Mouse (Mus musculus) monocyte, adult 5-6 weeks (primary cell): ENCODE data around the gene Pdilt. TPM values are rescaled to one million over a fixed set of nuclear protein-coding genes. Genes with fewer than 3 reads are reported as not detected.
"Not testable (repeated sequence)": the region's sequence is repeated elsewhere in the genome, so short reads cannot be mapped to it uniquely, and the experiment has no call there.

Source experiments
- ATAC-seq: fragments of 153-309, 156-312 bp; replicated peaks from 2 replicates; pipeline ENCODE4 v1.8.0; 2017; ENCODE audit warnings: mild to moderate bottlenecking; ENCODE audit not compliant: low TSS enrichment, insufficient number of reproducible peaks, severe bottlenecking, poor library complexity, low FRiP score
- total RNA-seq: library from RNA; stranded (forward); fragments of 200-1000, 200-491, 200-594 nt; gene quantifications from 3 replicates; pipeline ENCODE4 v1.2.3, GENCODE M21; 2017

Pdilt gene
- 0.29 to 0.48 TPM in 2 of 3 replicates, not detected in the other for total RNA-seq

DNA sequence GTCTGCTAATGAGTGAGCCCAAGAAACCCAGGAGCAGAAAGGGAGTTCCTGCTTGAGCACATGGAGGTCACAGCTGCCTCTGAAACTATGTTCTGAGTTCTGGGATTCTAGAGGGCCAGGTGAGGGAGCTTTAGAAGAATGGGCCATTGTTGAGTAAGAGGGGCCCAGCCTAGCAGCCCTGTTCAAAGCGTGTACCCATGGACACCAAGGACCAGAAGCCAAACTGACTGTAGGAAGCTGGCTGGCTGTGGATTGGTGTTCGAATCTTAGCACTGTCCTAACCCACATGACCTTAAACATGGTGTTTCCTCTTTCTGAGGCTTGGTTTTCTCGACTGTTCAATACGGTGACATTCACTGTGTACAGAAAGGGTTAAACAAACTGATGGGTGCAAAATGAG is at the start of gene Pdilt:
Gene Pdilt (minus strand): TSS at position 101 of the 400 bp plus-strand sequence.
- no peak for ATAC-seq

GRCm38 (mm10) chr7:119562476-119562875 is 39.2 kb upstream of the Pdilt start:
- not testable (repeated sequence) for ATAC-seq

- ATAC-seq: no peak
Measured at GRCm38 (mm10) chr7:119561441-119561840, 38.2 kb upstream of the Pdilt start.

DNA sequence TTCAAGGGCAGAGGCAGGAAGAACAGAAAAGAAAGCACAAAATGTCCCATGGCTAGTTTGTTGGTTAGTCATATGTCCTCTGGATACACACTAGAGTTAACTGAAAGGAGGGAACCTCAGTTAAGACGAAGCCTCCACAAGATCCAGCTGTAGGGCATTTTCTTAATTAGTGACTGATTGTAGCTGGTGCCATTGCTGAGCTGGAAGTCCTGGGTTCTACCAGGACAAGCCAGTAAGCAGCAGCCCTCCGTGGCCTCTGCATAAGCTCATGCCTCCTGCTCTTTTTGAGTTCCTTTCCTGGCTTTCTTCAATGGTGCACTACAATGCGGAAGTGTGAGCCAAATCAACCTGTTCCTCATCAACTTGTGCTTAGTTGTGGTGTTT is 37.2 kb upstream of the Pdilt start:
- ATAC-seq: no peak

DNA sequence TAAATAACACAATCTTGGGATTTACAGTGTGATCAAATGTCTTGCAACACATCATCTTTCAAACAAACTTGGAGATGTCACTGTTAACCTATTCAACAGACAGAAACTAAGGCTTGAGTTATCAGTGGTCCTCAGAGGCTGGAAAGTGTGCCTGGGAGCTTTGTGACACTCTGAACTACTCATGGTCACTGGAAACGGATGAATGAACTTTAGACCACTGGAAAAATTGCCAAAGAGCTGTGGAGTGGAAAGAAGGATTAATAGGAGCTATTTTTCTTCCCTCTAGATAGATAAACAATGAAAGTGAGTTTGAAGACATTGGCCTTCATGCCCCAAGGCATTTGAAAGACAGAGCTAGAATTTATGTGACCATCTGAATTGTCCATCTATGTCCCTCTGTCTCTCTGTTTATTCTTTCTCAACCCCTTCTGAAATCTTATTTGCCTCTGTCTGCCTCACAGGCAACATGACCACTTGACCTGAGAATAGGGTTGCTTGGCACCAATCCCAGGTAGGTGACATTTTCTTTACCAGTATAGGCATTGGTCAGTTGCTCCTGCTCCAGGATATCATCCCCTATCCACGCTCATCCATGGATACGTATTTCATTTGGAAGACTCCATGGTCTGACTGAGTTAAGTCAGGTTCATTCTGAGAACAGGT is 36.6 kb upstream of the Pdilt start:
- ATAC-seq: no peak

GRCm38 (mm10) chr7:119554040-119554439 is 30.8 kb upstream of the Pdilt start, which contains the start of gene Acsm2:
TSS of gene Acsm2 (plus strand) at chr7:119554340.
- no peak for ATAC-seq

GRCm38 (mm10) chr7:119550471-119551222 is 27.4 kb upstream of the Pdilt start:
- no peak for ATAC-seq

DNA sequence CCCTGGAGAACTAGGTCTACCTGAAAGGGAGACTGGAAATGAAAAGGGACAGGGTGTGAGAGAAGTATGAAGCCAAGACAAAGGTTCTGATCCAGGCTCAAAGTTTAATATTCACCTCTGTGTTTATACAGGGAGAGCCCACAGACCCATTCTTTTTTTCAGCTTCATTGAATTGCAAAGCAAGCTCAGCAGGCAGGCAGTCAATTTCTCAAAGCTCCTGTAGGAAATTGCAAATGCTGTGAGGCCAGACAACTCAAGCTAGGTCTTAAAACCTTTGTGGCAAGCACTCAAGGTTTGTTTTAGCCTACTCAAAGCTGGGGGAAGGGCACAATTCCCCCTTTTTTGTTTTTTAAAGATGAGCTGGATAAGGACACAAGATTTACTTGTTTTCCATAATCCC is 22.3 kb upstream of the Pdilt start:
- no peak for ATAC-seq

DNA sequence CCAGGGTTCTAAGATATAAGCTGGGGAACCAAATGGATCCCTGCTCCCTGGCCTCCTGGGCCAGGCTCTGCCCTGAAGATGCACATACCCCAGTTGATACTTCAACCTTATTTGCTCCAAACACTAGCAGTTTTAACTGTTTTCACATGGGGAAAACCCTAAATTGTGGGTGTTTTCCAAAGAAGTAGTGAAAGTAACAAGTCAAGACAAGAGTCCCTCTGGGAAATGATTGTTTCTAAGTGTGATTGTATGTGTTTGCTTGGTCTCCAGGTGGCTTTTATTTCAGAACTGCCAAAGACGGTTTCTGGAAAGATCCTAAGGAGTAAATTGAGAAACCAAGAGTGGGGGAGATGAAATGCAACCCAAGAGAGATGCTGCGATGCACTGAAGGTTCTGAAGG is 19.2 kb upstream of the Pdilt start:
- no peak for ATAC-seq

DNA sequence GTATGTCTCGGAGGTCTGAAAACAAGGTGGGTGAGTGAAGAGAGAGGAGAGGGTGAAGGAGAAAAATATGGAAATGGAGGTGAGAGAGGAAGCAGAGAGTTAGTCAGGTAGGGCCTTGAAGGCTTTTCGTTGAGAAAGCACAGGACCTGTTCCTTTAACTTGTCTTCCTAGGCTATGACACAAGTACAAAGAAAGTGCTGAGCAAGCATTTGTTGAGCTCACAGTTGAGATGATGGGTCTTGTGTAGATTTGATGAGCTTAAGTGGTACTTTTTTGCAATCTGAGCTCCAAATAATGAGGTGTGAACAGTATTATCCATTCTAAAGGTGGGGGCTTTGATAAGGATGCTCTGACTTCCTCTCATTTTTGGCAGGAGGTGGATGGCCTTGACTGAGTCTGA is 11.1 kb upstream of the Pdilt start:
- no peak for ATAC-seq

- no peak for ATAC-seq
Measured at GRCm38 (mm10) chr7:119532924-119533323, 9.6 kb upstream of the Pdilt start.

DNA sequence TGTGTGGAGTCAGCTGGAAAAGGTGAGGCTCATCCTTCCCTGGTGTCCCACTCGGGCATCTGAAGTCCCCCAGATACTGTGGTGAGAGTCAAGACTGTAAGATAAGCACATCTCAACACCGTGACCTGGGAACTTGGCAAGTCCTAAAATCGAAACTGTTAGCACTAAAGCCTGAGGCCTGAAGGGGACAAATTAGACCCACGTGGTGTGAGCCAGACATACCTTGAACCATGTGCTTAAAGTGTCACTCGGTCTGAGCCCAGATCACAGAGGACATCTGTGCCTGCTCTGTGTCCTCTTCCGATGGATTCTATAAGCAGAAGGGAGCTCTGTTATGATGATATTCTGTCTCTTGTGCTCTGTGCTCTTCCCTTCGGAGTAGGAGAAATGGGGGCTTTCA is 5.3 kb upstream of the Pdilt start:
- ATAC-seq: no peak

DNA sequence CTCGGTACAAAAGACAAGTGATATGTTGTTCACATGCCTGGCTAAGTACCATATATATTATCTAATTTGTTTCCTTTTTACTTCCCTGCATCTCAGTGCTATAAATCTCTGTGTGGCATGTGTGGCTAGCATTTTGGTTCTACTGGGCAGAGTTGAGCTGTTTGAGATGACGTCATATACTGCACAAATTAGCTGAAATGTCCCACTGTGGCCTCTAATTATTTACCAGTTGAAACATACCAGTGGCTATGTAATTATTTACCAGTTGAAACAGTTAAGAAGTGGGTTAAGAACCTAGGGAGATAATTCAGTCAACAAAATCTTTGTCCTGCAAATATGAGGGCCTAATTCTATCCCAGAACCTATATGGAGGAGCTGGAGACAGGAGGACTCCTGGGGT is 4.3 kb upstream of the Pdilt start:
- ATAC-seq: no peak

DNA sequence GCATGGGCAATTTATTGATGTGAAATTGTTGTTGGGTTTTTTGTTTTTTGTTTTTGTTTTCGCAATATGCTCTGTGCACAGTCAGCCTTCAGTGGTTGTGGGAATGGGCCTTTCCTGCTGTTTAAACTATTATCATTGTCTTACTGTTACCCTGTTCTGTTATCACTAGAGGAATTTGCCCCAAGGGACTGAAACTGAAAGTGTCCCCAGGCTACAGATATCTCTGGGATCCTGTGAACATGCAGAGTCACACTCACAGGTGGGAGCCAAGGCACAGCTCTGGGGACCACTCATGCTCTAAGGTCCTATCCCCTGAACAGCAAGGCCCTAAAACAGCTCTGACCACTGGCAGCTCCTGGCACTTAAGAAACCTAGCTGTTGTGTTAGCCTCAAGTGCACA is 3.8 kb upstream of the Pdilt start:
- ATAC-seq: no peak

DNA sequence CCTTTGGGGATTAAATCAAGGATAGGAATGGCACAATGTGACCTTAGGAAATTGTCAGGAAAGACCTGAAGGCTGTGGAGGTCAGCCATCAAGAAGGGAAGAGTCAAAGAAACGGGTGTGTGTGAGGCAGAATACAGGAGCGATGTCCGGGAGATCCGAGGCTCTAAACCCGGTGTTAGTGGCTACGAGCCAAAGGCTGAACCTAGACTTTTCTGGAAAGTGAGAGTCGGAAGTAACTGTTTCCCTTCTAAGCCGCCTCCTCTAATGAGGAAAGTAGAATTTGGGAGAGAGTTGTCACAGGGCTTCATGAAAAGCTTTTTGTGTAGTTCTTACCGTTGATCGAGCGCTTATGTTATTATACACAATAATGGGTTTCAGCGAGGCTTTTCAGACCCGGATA is 3.2 kb upstream of the Pdilt start:
- ATAC-seq: no peak

DNA sequence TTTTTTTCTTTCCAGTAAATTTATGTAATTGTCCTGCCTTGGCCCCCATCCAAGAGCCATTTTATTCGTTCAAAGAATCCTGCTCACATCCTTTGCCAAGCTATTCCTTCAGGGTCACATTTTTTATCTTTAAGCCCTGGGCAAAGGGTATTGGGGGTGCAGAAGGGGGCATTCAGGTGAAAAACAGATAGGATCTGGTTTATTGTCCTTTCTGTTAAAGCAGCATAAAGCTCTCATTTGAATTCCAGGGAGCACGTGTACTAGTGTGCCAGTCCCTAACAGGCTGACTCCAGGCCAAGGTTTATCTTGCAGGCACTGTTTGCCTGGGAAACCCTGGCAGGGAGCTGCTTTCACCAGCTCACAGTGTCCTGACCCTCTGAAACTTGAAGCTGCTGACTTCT is 2.6 kb upstream of the Pdilt start:
- no peak for ATAC-seq

DNA sequence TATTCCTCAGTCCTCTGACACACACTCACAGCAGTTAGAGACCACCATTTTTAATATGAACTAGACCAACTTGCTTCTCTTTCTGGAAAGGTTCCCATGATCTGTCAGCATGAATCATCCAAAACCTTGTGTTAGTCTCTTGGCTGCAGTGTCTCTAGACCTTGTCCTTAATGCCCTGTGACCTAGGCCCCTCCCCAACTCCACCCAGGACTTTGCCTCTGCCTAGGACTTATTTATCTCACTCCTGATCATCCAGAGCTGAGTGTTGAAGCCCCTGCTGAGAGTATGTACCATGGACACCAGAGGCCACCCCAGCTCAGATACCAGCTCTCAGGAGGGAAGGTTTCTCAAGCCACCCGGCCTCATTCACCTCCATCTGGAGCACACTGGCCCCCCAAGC is 904 bp downstream of the Pdilt start:
- no peak for ATAC-seq

DNA sequence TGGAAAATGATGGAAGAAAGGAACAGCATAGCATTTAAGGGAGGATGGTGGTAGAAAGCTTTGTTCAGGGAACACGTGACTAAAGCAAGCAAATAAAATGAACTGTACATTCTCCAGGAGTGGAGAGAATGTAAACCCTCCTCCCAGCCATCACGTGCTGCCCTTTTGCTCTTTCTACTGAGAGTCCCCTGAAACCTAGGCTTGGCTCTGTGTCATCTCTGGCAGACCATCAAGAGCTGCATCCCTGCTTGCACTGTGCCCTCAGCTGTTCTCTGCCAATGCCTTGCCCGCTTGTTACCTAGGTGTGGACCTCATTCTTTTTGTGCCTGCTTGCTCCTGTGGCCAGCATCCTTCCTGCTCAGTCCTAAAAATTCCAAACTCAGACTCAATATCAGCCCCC is 1.5 kb downstream of the Pdilt start:
- no peak for ATAC-seq

- no peak for ATAC-seq
Measured at GRCm38 (mm10) chr7:119519654-119520053, 3.6 kb downstream of the Pdilt start.

DNA sequence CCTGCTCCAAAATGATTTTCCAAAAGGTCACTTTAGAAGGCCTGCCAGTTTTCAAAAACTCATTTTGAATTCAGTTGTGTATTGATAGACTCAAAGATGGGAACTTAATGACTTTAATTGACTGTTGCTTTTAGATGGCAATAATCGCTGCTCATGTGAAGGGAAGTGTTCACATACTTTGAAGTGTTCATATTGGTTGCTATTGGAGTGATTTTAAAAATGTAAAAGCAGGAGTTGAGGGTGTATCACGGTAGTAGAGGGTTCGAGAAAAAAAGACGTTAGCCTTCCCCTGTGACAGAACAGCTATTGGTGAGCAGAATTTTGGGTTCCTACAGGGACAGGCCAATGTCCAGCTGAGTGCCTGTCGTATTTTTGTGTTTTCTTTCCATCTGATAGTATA is 4.1 kb downstream of the Pdilt start, which contains the start of gene Acsm5:
Gene Acsm5 (plus strand): TSS at position 301 of the 400 bp plus-strand sequence.
- no peak for ATAC-seq
